Mouse (Mus musculus) MEL (cell line): ENCODE measurements around the gene Myo15b.

ENCODE experiments used
- CTCF ChIP-seq, 3 experiments: IDR thresholded peaks in 2 of 3; conservative IDR thresholded peaks in 1 of 3; 2 replicates each; pipeline ENCODE4 v1.5.1; 2011 to 2012; ENCODE audit warnings: low read length in 3 of 3, low read depth in 2 of 3, mild to moderate bottlenecking in 2 of 3, improper control_type of control experiment in 1 of 3, inconsistent platforms in 1 of 3, mixed read lengths in 1 of 3, moderate library complexity in 1 of 3; ENCODE audit not compliant: control insufficient read depth in 1 of 3, insufficient read depth in 1 of 3, poor library complexity in 1 of 3, severe bottlenecking in 1 of 3
- EP300 ChIP-seq, 2 experiments: IDR thresholded peaks; 2 replicates each; pipeline ENCODE4 v1.6.1; 2011; ENCODE audit warnings: improper control_type of control experiment in 2 of 2, low read length in 2 of 2, low read depth in 1 of 2, mild to moderate bottlenecking in 1 of 2
- POLR2A ChIP-seq, 2 experiments: IDR thresholded peaks; 2 replicates each; pipeline ENCODE4 v1.6.1; 2011 to 2012; ENCODE audit warnings: low read length in 2 of 2, mild to moderate bottlenecking in 2 of 2, control low read depth in 1 of 2, improper control_type of control experiment in 1 of 2, low read depth in 1 of 2, moderate library complexity in 1 of 2; ENCODE audit not compliant: control insufficient read depth in 1 of 2, insufficient read depth in 1 of 2, poor library complexity in 1 of 2

- TF ChIP-seq POLR2A (IDR thresholded peaks at IDR 0.05; ENCODE audit: control insufficient read depth in 1 of 2, insufficient read depth in 1 of 2, low read depth in 1 of 2, low read length in 2 of 2, poor library complexity in 1 of 2) = peak; percentile 74 to 88
- no peak for TF ChIP-seq CTCF (IDR thresholded peaks at IDR 0.05 in 2 of 3, conservative IDR thresholded peaks at IDR 0.05 in 1 of 3; ENCODE audit: control insufficient read depth in 1 of 3, insufficient read depth in 1 of 3, low read depth in 2 of 3, low read length in 3 of 3, poor library complexity in 1 of 3, severe bottlenecking in 1 of 3)
- TF ChIP-seq EP300 (IDR thresholded peaks at IDR 0.05; ENCODE audit: low read depth in 1 of 2, low read length in 2 of 2) = 0 out of 4 replicates have a peak, but pooled peaks of 1 of the 2 experiments have one; percentile 6
These were observed 75.0 kb downstream of the Myo15b start, which contains the start of the genes Sap30bp and Recql5 for GRCm38 (mm10) chr11:115933108-115933746.
